ENCODE assay signal across 9 mouse cellular contexts in genomic region chr7:29364052-29364451, GRCm38 (mm10).
A peak's percentile ranks its signal among the peaks of the same experiment; 100 is the strongest.
DNase-seq lines count a peak whose midpoint lies in the region; ATAC-seq lines count a peak whose summit lies in the region.
"Had no signal": no experiment of that assay in that cellular context is flagged by ENCODE, and none has a peak within 500 bp of the region (broad histone marks: within the 10 kb centered on the region; RNA-seq: fewer than 3 reads in every experiment).

No protein-coding gene starts in this region.

- peak; percentile 15 to 29 for DNase-seq in heart, adult 18-20 months
- peak; percentile 22 for DNase-seq in A20 (ENCODE audit: low read depth, low spot score)
- DNase-seq in c-Kit-positive CD71-positive TER-119-negative erythroid progenitor cells, embryonic 14.5 days (ENCODE audit: low read depth) = peak; percentile 44
- peak; percentile 75 for DNase-seq in forebrain, embryonic 14.5 days (ENCODE audit: low spot score)
- DNase-seq in limb, embryonic 10.5 days (ENCODE audit: low spot score) = peak; percentile 53
- DNase-seq in retina, embryonic 14.5 days (ENCODE audit: low spot score) = peak; percentile 67
- no peak for DNase-seq in spleen, adult 12 weeks (ENCODE audit: low spot score)

- H3K9me3 ChIP-seq in heart, embryonic 12.5 days (replicated peaks) = no peaks in the 10 kb centered on the region
- no peaks in the 10 kb centered on the region for H3K9me3 ChIP-seq in forebrain, embryonic 14.5 days (replicated peaks; ENCODE audit: control insufficient read depth, low read length)
- H3K9me3 ChIP-seq in limb, embryonic 10.5 days (replicated peaks) = no peaks in the 10 kb centered on the region

- no peak overlapping the region for H3K4me2 ChIP-seq in heart, embryonic 12.5 days
- no peak overlapping the region for H3K4me2 ChIP-seq in forebrain, embryonic 14.5 days (ENCODE audit: low read length)

- no peak overlapping the region for H3K27ac ChIP-seq in heart, embryonic 12.5 days (ENCODE audit: poor library complexity, severe bottlenecking)
- no peak overlapping the region for H3K27ac ChIP-seq in forebrain, embryonic 14.5 days (ENCODE audit: low read depth, low read length)
- H3K27ac ChIP-seq in limb, embryonic 10.5 days = no peak overlapping the region

- 0 out of 2 replicates have a peak, but pooled peaks cover 3% of the 10 kb centered on the region for H3K4me1 ChIP-seq in heart, embryonic 12.5 days (replicated peaks)
- peaks cover 5% of the 10 kb centered on the region; the same call in 1 of the 2 replicates for H3K4me1 ChIP-seq in forebrain, embryonic 14.5 days (ENCODE audit: control insufficient read depth, insufficient read depth, low read length)
- peaks cover 6% of the 10 kb centered on the region; the same call in 1 of the 2 replicates for H3K4me1 ChIP-seq in limb, embryonic 10.5 days

- H3K36me3 ChIP-seq in heart, embryonic 12.5 days = peaks cover 2% of the 10 kb centered on the region
- H3K36me3 ChIP-seq in forebrain, embryonic 14.5 days (ENCODE audit: control insufficient read depth, insufficient read depth, low read length) = 0 out of 2 replicates have a peak, but pooled peaks cover 7% of the 10 kb centered on the region
- peaks cover 47% of the 10 kb centered on the region for H3K36me3 ChIP-seq in limb, embryonic 10.5 days

- no peak; the same call in 1 of the 2 replicates for ATAC-seq in heart, embryonic 12.5 days (ENCODE audit: insufficient number of reproducible peaks, low FRiP score)
- ATAC-seq in forebrain, embryonic 14.5 days = peak; percentile 51

- 0 out of 2 replicates have a peak, but pooled peaks cover 6% of the 10 kb centered on the region for H3K27me3 ChIP-seq in heart, embryonic 12.5 days (replicated peaks)
- no peaks in the 10 kb centered on the region for H3K27me3 ChIP-seq in forebrain, embryonic 14.5 days (replicated peaks; ENCODE audit: control insufficient read depth, insufficient read depth, low read length)
- H3K27me3 ChIP-seq in limb, embryonic 10.5 days (ENCODE audit: low read depth, poor library complexity, severe bottlenecking) = no peaks in the 10 kb centered on the region

- no peak overlapping the region for H3K9ac ChIP-seq in heart, embryonic 12.5 days
- H3K9ac ChIP-seq in forebrain, embryonic 14.5 days (ENCODE audit: low read length) = no peak overlapping the region

- 27% methylated on average over 4 of the region's 4 CpGs for WGBS in heart, embryonic 12.5 days
- WGBS in forebrain, embryonic 14.5 days = 16% methylated on average over 4 of the region's 4 CpGs
- WGBS in limb, embryonic 10.5 days = 19% methylated on average over 4 of the region's 4 CpGs

- no peak overlapping the region for H3K4me3 ChIP-seq in heart, embryonic 12.5 days
- H3K4me3 ChIP-seq in forebrain, embryonic 14.5 days (ENCODE audit: low read depth, low read length) = no peak overlapping the region
- H3K4me3 ChIP-seq in limb, embryonic 10.5 days = no peak overlapping the region
- H3K4me3 ChIP-seq: myocyte had no signal
